Mouse (Mus musculus) embryonic facial prominence, embryonic 14.5 days (tissue): ENCODE results near the gene Olfr1438-ps1. TPM values are rescaled to one million over a fixed set of nuclear protein-coding genes. Genes with fewer than 3 reads are reported as not detected.
"Not testable (repeated sequence)": the region's sequence is repeated elsewhere in the genome, so short reads cannot be mapped to it uniquely, and the experiment has no call there.

ENCODE experiments used
- ATAC-seq: fragments of 200-750 bp; cut with Nextera tagmentation; 2 replicates; pipeline ENCODE4 v1.8.0; 2017; ENCODE audit warnings: low read depth, moderate number of reproducible peaks, moderate TSS enrichment
- DNase-seq: peaks from one replicate; pipeline ENCODE4 v3.0.0-alpha.2; 2015; ENCODE audit warnings: low spot score
- H3K27ac ChIP-seq: fragments of 300-500 bp; sonication (generic); replicated peaks from 2 replicates; pipeline ENCODE4 v1.5.1; 2014; ENCODE audit warnings: low read depth, mild to moderate bottlenecking, low read length, moderate library complexity
- H3K27me3 ChIP-seq: fragments of 300-500 bp; sonication (generic); replicated peaks from 2 replicates; pipeline ENCODE4 v1.6.1; 2014; ENCODE audit warnings: low read length; ENCODE audit not compliant: control insufficient read depth, insufficient read depth
- H3K36me3 ChIP-seq: fragments of 300-500 bp; sonication (generic); 2 replicates; pipeline ENCODE4 v1.6.1; 2014; ENCODE audit warnings: low read length, mixed read lengths; ENCODE audit not compliant: control insufficient read depth, insufficient read depth
- H3K4me1 ChIP-seq: fragments of 300-500 bp; sonication (generic); 2 replicates; pipeline ENCODE4 v1.6.1; 2014; ENCODE audit warnings: antibody characterized with exemption, low read length; ENCODE audit not compliant: control insufficient read depth, insufficient read depth
- H3K4me2 ChIP-seq: fragments of 300-500 bp; sonication (generic); 2 replicates; pipeline ENCODE4 v1.6.1; 2014; ENCODE audit warnings: low read depth, mild to moderate bottlenecking, low read length, moderate library complexity, mixed read lengths
- H3K4me3 ChIP-seq: fragments of 300-500 bp; sonication (generic); 2 replicates; pipeline ENCODE4 v1.5.1; 2014; ENCODE audit warnings: low read depth, mild to moderate bottlenecking, low read length
- H3K9ac ChIP-seq: fragments of 300-500 bp; sonication (generic); 2 replicates; pipeline ENCODE4 v1.6.1; 2014; ENCODE audit warnings: low read depth, mild to moderate bottlenecking, low read length, moderate library complexity, mixed read lengths
- H3K9me3 ChIP-seq: fragments of 300-500 bp; sonication (generic); 2 replicates; pipeline ENCODE4 v1.6.1; 2016; ENCODE audit warnings: low read length; ENCODE audit not compliant: control insufficient read depth
- WGBS: fragments of 180-500 bp; shearing (Covaris S2); extraction: QIAGEN DNeasy Blood & Tissue Kit; methylation state at CpG from one replicate; pipeline ENCODE4 v1.1.7; 2014; 5-methylcytosine and 5-hydroxymethylcytosine counted together
- polyA plus RNA-seq: library from polyadenylated mRNA; unstranded; fragments of >200 nt; fragmentation: Nextera tagmentation; extraction: Ambion mirVana; gene quantifications from 2 replicates; pipeline ENCODE4 v1.2.1, GENCODE M21; 2014

Gene Olfr1438-ps1
- not detected in 2 replicates for polyA plus RNA-seq

GRCm38 (mm10) chr19:12335810-12336209 lies at the start of gene Olfr1438-ps1:
Gene Olfr1438-ps1 (minus strand): TSS chr19:12335910.
- WGBS, result 81% methylated on average over 3 of the region's 3 CpGs
- Histone ChIP-seq H3K9me3 (no peaks in the 10 kb centered on the region), H3K36me3 (no peaks in the 10 kb centered on the region), H3K9ac (no peak within 1 kb of the TSS), H3K27ac (no peak within 1 kb of the TSS), H3K4me3 (no peak within 1 kb of the TSS), H3K4me2 (no peak within 1 kb of the TSS), H3K4me1 (no peaks in the 10 kb centered on the region), H3K27me3 (no peaks in the 10 kb centered on the region)
- DNase-seq, result no peak
- ATAC-seq, result no peak

GRCm38 (mm10) chr19:12374465-12375025 lies 38.8 kb upstream of the Olfr1438-ps1 start:
- no peak overlapping the region for H3K9ac ChIP-seq
- H3K4me3 ChIP-seq, result no peak overlapping the region
- no peak for DNase-seq
- no peak overlapping the region for H3K27ac ChIP-seq
- no peaks in the 10 kb centered on the region for H3K9me3 ChIP-seq
- WGBS, result 55% methylated on average over 2 of the region's 2 CpGs
- no peak overlapping the region for H3K4me2 ChIP-seq
- no peaks in the 10 kb centered on the region for H3K4me1 ChIP-seq
- H3K36me3 ChIP-seq, result no peaks in the 10 kb centered on the region
- no peaks in the 10 kb centered on the region for H3K27me3 ChIP-seq
- ATAC-seq, result no peak

- H3K4me2 ChIP-seq, result no peak overlapping the region
- H3K36me3 ChIP-seq, result no peaks in the 10 kb centered on the region
- no peak overlapping the region for H3K9ac ChIP-seq
- WGBS, result 74% methylated on average over 3 of the region's 3 CpGs
- H3K27ac ChIP-seq, result no peak overlapping the region
- H3K9me3 ChIP-seq, result no peaks in the 10 kb centered on the region
- ATAC-seq, result no peak
- H3K4me3 ChIP-seq, result no peak overlapping the region
- DNase-seq, result no peak
- no peaks in the 10 kb centered on the region for H3K4me1 ChIP-seq
- H3K27me3 ChIP-seq, result no peaks in the 10 kb centered on the region
Observed at GRCm38 (mm10) chr19:12373004-12373403, 37.3 kb upstream of the Olfr1438-ps1 start.

DNA sequence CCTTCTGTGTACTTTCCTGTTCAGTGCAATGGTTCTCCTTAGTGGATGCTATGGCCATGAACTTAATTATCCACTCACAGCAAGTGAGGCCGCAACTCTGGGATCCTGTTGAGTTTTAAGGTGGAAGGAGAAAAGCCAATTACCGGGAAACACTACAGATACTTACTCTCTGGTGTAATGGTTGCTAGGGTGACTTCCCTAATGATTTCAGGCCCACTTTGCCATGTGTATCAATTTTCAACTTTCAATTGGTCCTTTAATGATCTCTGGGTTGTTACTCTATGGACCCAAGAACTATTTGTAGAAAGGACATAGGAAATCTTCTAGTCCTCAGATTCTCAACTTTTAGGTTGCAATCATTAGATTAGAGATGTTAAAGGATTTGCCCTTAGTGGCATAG lies 10.7 kb downstream of the Olfr1438-ps1 start, which contains the start of gene Olfr1437:
Gene Olfr1437 (minus strand): TSS at position 101 of the 400 bp plus-strand sequence.
- no peaks in the 10 kb centered on the region for H3K9me3 ChIP-seq
- WGBS, result 73% methylated on average over 2 of the region's 2 CpGs
- no peak within 1 kb of the TSS for H3K9ac ChIP-seq
- no peak within 1 kb of the TSS for H3K4me3 ChIP-seq
- no peak within 1 kb of the TSS for H3K27ac ChIP-seq
- no peaks in the 10 kb centered on the region for H3K4me1 ChIP-seq
- DNase-seq, result no peak
- no peaks in the 10 kb centered on the region for H3K27me3 ChIP-seq
- ATAC-seq, result no peak
- no peaks in the 10 kb centered on the region for H3K36me3 ChIP-seq
- H3K4me2 ChIP-seq, result no peak within 1 kb of the TSS

DNA sequence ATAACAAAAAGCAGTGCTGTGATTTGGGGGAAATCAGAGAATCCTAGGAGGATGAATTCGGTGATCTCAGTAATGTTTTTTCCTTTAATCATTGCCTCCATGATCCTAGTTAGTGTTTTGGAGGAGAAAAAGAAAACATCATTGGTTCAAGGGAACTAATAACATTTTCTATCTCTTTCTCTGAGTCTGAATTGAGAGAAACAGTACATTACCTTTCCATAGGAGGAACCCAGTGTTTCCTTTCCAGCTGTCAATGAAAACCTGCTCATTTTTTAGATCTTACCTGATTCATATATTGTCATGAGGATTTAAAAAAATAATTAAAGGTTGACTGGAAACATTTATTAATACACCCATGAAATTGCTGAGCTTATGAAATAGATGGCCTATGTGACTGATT lies 36.7 kb downstream of the Olfr1438-ps1 start, which contains the start of gene Olfr1436:
Gene Olfr1436 (minus strand): TSS at position 101 of the 400 bp plus-strand sequence.
- H3K9ac ChIP-seq, H3K4me2 ChIP-seq, DNase-seq, H3K36me3 ChIP-seq, H3K4me1 ChIP-seq, H3K4me3 ChIP-seq, H3K27ac ChIP-seq, H3K27me3 ChIP-seq, H3K9me3 ChIP-seq, ATAC-seq: not testable (repeated sequence)
- 76% methylated on average over 1 of the region's 1 CpGs for WGBS

- no peaks in the 10 kb centered on the region for H3K9me3 ChIP-seq
- no peak for ATAC-seq
- no peaks in the 10 kb centered on the region for H3K36me3 ChIP-seq
- H3K4me3 ChIP-seq, result no peak overlapping the region
- no peak for DNase-seq
- H3K4me2 ChIP-seq, result no peak overlapping the region
- no peaks in the 10 kb centered on the region for H3K4me1 ChIP-seq
- no peak overlapping the region for H3K27ac ChIP-seq
- no peak overlapping the region for H3K9ac ChIP-seq
- no peaks in the 10 kb centered on the region for H3K27me3 ChIP-seq
Observed at GRCm38 (mm10) chr19:12292979-12293378, 42.7 kb downstream of the Olfr1438-ps1 start.

DNA sequence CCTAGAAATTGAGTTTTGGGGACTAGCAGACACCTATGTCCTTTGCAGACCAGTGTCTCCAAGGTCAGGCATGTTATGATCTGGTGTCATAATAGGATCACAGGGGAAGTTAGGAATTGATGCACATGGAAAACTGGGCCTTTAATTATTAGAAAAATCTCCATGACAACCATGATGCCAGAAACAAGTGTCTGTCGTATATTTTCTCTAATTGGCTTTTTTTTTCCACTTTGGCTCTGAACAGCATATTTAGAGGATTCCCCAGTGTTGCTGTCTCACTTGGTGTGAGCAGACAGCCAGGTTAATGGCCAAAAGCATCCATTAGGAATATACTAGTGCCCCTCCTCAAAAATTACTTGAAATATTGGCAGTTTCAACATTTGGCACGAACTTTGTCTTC lies 56.2 kb downstream of the Olfr1438-ps1 start, which contains the start of gene Olfr1434:
Gene Olfr1434 (plus strand): TSS at position 301 of the 400 bp plus-strand sequence.
- H3K4me2 ChIP-seq, result no peak within 1 kb of the TSS
- H3K27me3 ChIP-seq, result no peaks in the 10 kb centered on the region
- no peaks in the 10 kb centered on the region for H3K9me3 ChIP-seq
- no peak within 1 kb of the TSS for H3K27ac ChIP-seq
- H3K4me3 ChIP-seq, result no peak within 1 kb of the TSS
- WGBS, result 63% methylated on average over 2 of the region's 2 CpGs
- no peak within 1 kb of the TSS for H3K9ac ChIP-seq
- H3K36me3 ChIP-seq, result no peaks in the 10 kb centered on the region
- DNase-seq, result no peak
- no peak for ATAC-seq
- no peaks in the 10 kb centered on the region for H3K4me1 ChIP-seq

Other genes with a start within 250 kb of the Olfr1438-ps1 start
- not detected in 2 replicates for gene Olfr1426, start 243.9 kb downstream of the Olfr1438-ps1 start, polyA plus RNA-seq
- gene Olfr1427, start 232.6 kb downstream of the Olfr1438-ps1 start, polyA plus RNA-seq, result not detected in 2 replicates
- gene Olfr1428, start 220.0 kb downstream of the Olfr1438-ps1 start, polyA plus RNA-seq, result 0.29 TPM in 1 of 2 replicates, not detected in the other
- gene Olfr76, start 212.7 kb downstream of the Olfr1438-ps1 start, polyA plus RNA-seq, result not detected in 2 replicates
- 0.14 TPM in 1 of 2 replicates, not detected in the other for gene Olfr1555-ps1, start 165.8 kb downstream of the Olfr1438-ps1 start, polyA plus RNA-seq
- gene Olfr1431, start 135.3 kb downstream of the Olfr1438-ps1 start, polyA plus RNA-seq, result not detected in 2 replicates
- gene Olfr1432, start 103.3 kb downstream of the Olfr1438-ps1 start, polyA plus RNA-seq, result 0.19 TPM in 1 of 2 replicates, not detected in the other
- gene Olfr262, start 94.3 kb downstream of the Olfr1438-ps1 start, polyA plus RNA-seq, result not detected in 2 replicates
- gene Olfr235, start 74.9 kb downstream of the Olfr1438-ps1 start, polyA plus RNA-seq, result not detected in 2 replicates
- gene Olfr1434, start 56.1 kb downstream of the Olfr1438-ps1 start, polyA plus RNA-seq, result 0.15 TPM in 1 of 2 replicates, not detected in the other
- not detected in 2 replicates for gene Olfr1436, start 36.8 kb downstream of the Olfr1438-ps1 start, polyA plus RNA-seq
- 0.28 TPM in 1 of 2 replicates, not detected in the other for gene Olfr1437, start 10.8 kb downstream of the Olfr1438-ps1 start, polyA plus RNA-seq
- gene Olfr1440, start 51.4 kb upstream of the Olfr1438-ps1 start, polyA plus RNA-seq, result 0.04 and 0.13 TPM in 2 replicates
- gene Olfr1441, start 81.5 kb upstream of the Olfr1438-ps1 start, polyA plus RNA-seq, result 0.18 TPM in 1 of 2 replicates, not detected in the other
- gene Pfpl, start 92.0 kb upstream of the Olfr1438-ps1 start, polyA plus RNA-seq, result 0.10 TPM in 1 of 2 replicates, not detected in the other
- 0.93 and 1.2 TPM in 2 replicates for gene Mpeg1, start 124.9 kb upstream of the Olfr1438-ps1 start, polyA plus RNA-seq
- 11.9 and 14.5 TPM in 2 replicates for gene Dtx4, start 165.5 kb upstream of the Olfr1438-ps1 start, polyA plus RNA-seq
- gene Fam111a, start 209.8 kb upstream of the Olfr1438-ps1 start, polyA plus RNA-seq, result 28.3 and 28.9 TPM in 2 replicates